Comparison of ENCODE assay signal across 1 mouse cellular context in the genomic region with DNA sequence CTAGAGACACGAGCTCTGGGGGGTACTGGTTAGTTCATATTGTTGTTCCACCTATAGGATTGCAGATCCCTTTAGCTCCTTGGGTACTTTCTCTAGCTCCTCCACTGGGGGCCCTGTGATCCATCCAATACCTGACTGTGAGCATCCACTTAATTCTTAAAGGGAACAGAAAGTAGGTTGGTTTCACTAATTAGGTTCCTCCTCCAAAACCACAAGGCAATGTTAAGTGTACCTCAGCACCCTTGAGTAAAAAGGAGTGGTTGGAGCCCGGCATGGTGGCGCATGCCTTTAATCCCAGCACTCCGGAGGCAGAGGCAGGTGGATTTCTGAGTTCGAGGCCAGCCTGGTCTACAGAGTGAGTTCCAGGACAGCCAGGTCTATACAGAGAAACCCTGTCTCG. TPM values are rescaled to one million over a fixed set of nuclear protein-coding genes. Genes with fewer than 3 reads are reported as not detected.
"Had no signal": no experiment of that assay in that cellular context is flagged by ENCODE, and none has a peak within 500 bp of the region (broad histone marks: within the 10 kb centered on the region; RNA-seq: fewer than 3 reads in every experiment).

No protein-coding gene starts in this region.

RNA-seq across cellular contexts. Expression of a gene that starts 3.0 kb away (rescaled TPM):
- polyA plus RNA-seq: liver, adult 2 months had no signal
